Mouse (Mus musculus) frontal cortex, postnatal 14 days (tissue): ENCODE measurements at regions not wholly inside any gene's neighbourhood (a gene's known extent, or its start where the extent isn't known, plus 50 kb on each side); places are given as distances from the start of the nearest gene placed in this dataset.

Source experiments
- DNase-seq, 2 experiments: peaks; one replicate each; pipeline ENCODE4 v3.0.0; 2022; ENCODE audit warnings: low spot score in 2 of 2

- no peak for DNase-seq
Measured at GRCm38 (mm10) chr14:28773068-28773467, 244.9 kb upstream of the Lrtm1 start.

DNA sequence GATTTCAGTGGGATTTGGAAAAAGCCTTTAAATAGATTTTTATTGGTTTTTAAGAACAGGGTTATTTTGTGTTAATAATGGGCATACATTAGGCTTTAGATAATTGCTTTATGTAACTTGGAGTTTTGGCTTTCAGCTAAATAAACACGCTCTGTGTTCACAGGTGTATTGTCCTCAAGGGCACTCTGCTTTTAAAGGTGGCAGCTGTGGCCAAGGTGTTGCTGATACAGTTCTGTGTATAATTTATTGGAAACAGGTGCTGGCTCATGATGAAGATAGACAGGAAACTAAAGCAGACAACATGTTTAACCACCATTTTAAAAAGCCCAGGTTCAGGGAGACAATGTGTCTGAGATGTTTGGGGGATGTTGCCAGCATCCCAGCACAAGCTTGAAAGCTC is 242.3 kb upstream of the Lrtm1 start:
- no peak for DNase-seq

DNA sequence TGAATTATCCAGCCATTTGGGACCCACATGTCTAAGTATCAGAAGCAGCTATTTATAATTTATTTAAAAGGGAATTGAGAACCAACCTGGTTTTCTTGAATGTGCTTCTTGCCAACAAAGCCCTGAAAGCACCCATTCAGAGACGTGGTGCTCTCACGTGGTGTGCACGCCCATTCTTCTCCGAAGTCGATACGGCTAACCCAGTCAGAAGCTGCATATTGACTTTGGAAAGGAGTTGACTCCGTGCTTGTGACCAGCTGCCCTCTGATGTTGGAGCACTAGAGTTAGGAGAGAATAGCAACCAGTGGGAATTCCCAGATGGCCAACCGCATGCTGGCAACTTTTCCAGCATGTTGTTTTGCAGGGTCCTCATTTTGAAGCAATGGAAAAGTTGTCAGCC is 240.2 kb upstream of the Lrtm1 start:
- no peak for DNase-seq

DNA sequence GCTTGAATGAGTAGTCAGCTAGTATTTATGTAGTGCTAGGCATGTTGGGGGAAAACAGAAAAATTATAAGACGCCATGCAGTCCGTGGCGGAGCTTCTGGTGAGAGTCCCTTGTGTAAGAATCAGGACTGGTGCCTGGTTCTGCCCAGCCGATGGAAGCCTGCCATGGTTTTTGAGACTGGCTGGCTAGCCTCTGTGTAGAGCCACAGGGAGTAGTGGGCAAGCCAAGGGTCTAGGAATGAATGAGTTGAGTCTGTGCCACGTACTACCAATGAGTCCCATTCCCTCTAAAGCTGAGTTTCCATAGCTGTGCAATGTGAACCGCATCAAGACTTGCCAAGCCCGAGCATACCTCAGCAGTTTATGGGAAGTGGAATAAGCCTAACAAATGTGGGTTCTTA is 236.3 kb upstream of the Lrtm1 start:
- no peak for DNase-seq

DNA sequence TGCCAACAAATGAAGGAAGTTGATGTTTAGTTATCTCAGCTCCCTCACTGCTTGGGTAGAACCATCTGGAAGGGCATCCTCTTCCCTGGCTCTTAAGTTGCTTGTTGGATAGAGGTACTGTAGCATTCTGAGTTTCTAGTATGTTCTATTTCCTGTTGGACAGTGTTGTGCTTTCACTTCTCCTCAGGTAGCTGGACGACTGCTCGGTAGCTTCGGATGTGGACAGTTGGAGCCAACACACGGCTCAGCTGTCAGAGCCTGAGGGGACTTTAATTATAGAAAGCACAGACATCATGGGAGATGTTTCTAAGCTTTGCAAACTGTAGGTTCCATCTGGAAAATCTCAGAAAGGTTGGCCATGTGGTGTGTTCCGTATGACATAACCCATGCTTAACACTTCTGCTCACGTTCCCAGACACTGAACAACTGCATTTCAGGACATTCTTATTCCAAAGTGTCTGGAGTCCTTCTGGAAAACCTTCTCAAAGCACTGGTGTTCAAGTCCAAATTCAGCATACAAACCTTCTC is 233.8 kb upstream of the Lrtm1 start:
- no peak for DNase-seq

DNA sequence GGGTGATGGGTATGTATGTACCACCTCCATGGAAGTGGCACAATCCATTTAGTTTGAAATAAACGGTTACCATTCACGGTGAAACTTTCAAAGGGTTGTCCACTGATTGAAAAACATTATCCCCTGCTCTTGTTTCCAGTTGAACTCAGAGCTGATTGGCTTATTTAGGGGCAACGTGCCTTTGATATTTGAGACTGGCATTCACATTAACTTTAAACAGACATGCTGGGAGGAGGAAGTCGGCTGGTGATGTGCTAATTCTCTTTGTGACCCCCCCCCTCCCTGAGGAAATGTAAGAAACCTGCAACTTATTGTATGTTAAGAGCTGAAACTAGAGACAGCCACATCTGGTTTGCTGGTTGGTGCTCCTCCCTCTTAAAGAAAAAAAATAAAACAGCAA is 219.7 kb upstream of the Lrtm1 start:
- no peak for DNase-seq

DNA sequence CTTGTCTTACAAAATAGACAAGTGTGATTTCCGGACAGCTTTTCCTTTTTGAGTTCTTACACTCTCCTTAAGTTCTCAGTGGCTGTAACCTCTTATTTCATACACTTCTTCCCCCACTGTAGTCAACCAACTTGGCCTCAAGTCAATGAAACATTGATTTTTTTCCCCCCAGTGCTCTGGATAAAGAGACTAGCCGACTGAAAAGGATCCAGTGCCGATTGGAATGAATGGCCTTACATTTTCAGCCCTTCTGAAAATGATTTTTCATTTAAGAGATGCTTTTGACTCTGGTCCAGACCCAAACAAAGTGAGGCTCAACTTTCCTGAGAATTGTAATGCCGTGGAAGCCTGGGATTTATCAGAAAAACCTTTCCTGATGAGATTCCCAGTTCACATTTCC is 216.3 kb upstream of the Lrtm1 start:
- no peak for DNase-seq

- no peak for DNase-seq
Measured at GRCm38 (mm10) chr14:28802126-28802525, 215.9 kb upstream of the Lrtm1 start.

DNA sequence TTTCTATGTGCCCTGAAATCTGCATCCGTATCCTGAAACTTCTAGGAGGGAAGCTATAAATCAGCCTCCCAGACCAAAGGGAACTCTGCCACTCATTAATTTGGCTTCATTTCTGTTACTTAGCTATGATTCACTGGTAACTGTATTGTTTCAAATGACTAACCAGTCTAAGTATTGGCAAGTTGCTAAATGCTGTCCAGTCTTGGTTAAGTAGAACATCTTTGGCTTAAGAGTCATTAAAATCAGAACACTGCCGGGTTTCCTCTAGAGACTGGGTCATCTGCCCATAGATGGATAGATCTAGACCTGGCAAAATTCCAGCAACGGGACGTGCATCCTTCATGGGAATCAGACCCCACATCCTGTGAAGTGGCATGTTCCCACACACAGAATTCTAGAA is 209.9 kb upstream of the Lrtm1 start:
- DNase-seq, result no peak

DNA sequence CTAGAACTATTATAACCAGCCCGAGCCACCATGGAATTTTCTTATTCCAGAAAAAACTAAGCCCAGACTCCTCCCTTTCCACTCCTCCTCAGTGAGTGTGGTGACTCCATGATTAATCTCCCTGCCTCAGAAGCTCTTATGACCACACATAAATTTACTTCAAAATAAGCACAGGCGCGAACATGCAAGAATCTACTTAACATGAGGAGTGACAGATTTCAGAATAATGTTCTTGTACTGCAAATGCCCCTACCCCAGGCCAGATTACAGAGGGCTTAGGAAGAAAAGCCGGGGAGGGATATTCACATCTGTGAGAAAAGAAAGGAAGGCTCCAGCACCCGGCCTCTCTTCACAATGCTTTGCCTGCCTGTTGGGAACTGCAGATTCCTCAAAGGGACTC is 208.7 kb upstream of the Lrtm1 start:
- DNase-seq, result no peak

GRCm38 (mm10) chr14:28820970-28821369 is 197.0 kb upstream of the Lrtm1 start:
- DNase-seq, result no peak

DNA sequence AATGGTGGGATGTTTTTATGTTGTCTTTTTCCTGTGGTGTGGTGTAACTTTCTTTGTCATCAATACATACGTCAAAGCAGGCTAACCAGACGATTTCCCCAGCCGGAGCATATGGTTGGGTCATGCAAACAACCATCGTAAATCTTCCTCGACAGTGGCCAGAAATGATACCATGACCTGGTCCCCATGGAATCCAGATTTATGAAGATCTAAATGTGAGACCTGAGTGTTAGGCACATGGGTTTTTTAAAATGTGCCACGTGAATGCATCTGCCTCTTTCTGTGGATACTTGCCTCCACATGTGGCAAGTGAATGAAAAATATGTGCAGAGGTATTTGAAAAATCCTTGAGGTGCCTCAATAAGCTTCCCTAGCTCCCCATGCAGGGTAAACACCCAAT is 190.8 kb upstream of the Lrtm1 start:
- no peak for DNase-seq

GRCm38 (mm10) chr14:28837117-28837516 is 180.9 kb upstream of the Lrtm1 start:
- no peak for DNase-seq

DNA sequence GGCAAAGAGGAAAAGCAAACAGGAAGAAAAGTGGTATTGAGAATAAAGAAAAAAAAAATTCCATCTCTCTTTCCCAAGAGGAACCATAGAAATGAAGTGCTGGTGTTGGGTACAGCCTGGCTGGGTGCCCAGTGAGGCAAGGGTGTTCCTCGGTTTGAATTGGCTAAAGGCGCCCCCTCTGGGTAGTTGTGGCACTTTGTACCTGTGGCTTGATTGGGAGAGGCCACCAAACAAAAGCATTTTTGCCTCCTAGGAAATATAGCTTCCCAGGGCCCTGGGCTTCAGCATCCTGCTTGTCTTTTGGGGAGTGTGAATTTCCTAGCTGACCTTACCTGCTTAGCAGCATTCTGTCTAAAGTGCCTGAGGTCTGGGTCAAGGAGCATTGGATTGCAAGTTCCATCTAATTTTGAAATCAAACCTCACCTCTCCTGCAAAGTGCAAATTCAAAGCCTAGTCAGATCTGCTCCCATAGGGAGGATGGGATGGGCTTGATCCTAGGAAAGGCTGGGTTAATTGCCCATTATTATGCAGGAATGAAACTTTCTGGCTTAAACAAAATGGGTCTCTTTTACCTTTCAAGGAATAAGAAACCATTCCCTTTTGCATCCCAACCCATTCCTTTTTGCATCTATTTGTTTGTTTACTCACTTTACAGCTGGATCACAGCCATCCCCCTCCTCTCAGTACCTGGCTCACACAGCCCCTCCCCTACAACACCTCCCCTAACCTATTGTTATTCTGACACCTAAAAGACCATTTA is 169.0 kb upstream of the Lrtm1 start:
- DNase-seq, result peak in 1 of 2 experiments; percentile 6
